Mouse (Mus musculus): Measurements from ENCODE around the gene Igf2r. TPM values are rescaled to one million over a fixed set of nuclear protein-coding genes. Genes with fewer than 3 reads are reported as not detected.

Igf2r gene
- polyA plus RNA-seq (2015; fragmentation: Nextera tagmentation; extraction: Ambion mirVana), result 4.5 and 6.5 TPM in 2 replicates

- Histone ChIP-seq H3K27me3 (ENCODE audit: insufficient read depth, low read length) (no peaks in the 10 kb centered on the region), H3K27ac (ENCODE audit: low read depth) (peak within 1 kb of the TSS; percentile 77), H3K9me3 (ENCODE audit: low read length) (no peaks in the 10 kb centered on the region), H3K4me2 (ENCODE audit: low read depth, low read length) (peak within 1 kb of the TSS; percentile 90), H3K9ac (replicated peaks) (peak within 1 kb of the TSS; percentile 83), H3K36me3 (replicated peaks; ENCODE audit: insufficient read depth, low read length) (0 out of 2 replicates have a peak, but pooled peaks cover 3% of the 10 kb centered on the region), H3K4me3 (ENCODE audit: low read depth, low read length) (peak within 1 kb of the TSS; percentile 74), H3K4me1 (ENCODE audit: insufficient read depth) (peaks cover 20% of the 10 kb centered on the region)
- TF ChIP-seq EP300 (IDR thresholded peaks at IDR 0.05; ENCODE audit: low read depth) (no peak), CTCF (IDR thresholded peaks at IDR 0.05; ENCODE audit: low read depth) (no peak)
- DNase-seq, result peak; percentile 91
- ATAC-seq, result peak; percentile 91
- WGBS (ENCODE audit: insufficient replicate concordance), result 48% methylated on average over 66 of the region's 67 CpGs
These were observed at the start of gene Igf2r for GRCm38 (mm10) chr17:12769380-12769921. Gene Igf2r (minus strand): TSS chr17:12769664.

- DNase-seq (no peak), ATAC-seq (peak; percentile 43)
- WGBS (ENCODE audit: insufficient replicate concordance), result 55% methylated on average over 4 of the region's 4 CpGs
- TF ChIP-seq CTCF (IDR thresholded peaks at IDR 0.05; ENCODE audit: low read depth), result no peak
- TF ChIP-seq EP300 (IDR thresholded peaks at IDR 0.05; ENCODE audit: low read depth), result peak; percentile 50; the same call in 1 of the 2 replicates
- Histone ChIP-seq H3K27me3 (ENCODE audit: insufficient read depth, low read length) (no peaks in the 10 kb centered on the region), H3K9me3 (ENCODE audit: low read length) (no peaks in the 10 kb centered on the region), H3K4me2 (ENCODE audit: low read depth, low read length) (no peak overlapping the region), H3K4me3 (ENCODE audit: low read depth, low read length) (no peak overlapping the region), H3K9ac (replicated peaks) (no peak overlapping the region), H3K27ac (ENCODE audit: low read depth) (no peak overlapping the region), H3K36me3 (replicated peaks; ENCODE audit: insufficient read depth, low read length) (no peaks in the 10 kb centered on the region), H3K4me1 (ENCODE audit: insufficient read depth) (no peaks in the 10 kb centered on the region)
These were observed 46.4 kb upstream of the Igf2r start for GRCm38 (mm10) chr17:12815885-12816284.

GRCm38 (mm10) chr17:12814502-12814901 is 45.0 kb upstream of the Igf2r start:
- ATAC-seq (no peak), DNase-seq (peak; percentile 11)
- H3K4me1 ChIP-seq (ENCODE audit: insufficient read depth), result no peaks in the 10 kb centered on the region
- H3K4me3 ChIP-seq (ENCODE audit: low read depth, low read length), result no peak overlapping the region
- H3K9ac ChIP-seq (replicated peaks), result no peak overlapping the region
- 65% methylated on average over 3 of the region's 3 CpGs for WGBS (ENCODE audit: insufficient replicate concordance)
- H3K27ac ChIP-seq (ENCODE audit: low read depth), result no peak overlapping the region
- no peak overlapping the region for H3K4me2 ChIP-seq (ENCODE audit: low read depth, low read length)
- no peaks in the 10 kb centered on the region for H3K36me3 ChIP-seq (replicated peaks; ENCODE audit: insufficient read depth, low read length)
- H3K27me3 ChIP-seq (ENCODE audit: insufficient read depth, low read length), result no peaks in the 10 kb centered on the region
- no peaks in the 10 kb centered on the region for H3K9me3 ChIP-seq (ENCODE audit: low read length)
- TF ChIP-seq EP300 (IDR thresholded peaks at IDR 0.05; ENCODE audit: low read depth) (no peak), CTCF (IDR thresholded peaks at IDR 0.05; ENCODE audit: low read depth) (no peak)

GRCm38 (mm10) chr17:12810973-12811303 is 41.5 kb upstream of the Igf2r start:
- DNase-seq (no peak), ATAC-seq (no peak)
- H3K4me3 ChIP-seq (ENCODE audit: low read depth, low read length), result no peak overlapping the region
- WGBS (ENCODE audit: insufficient replicate concordance), result 75% methylated on average over 1 of the region's 1 CpGs
- H3K9ac ChIP-seq (replicated peaks), result no peak overlapping the region
- no peaks in the 10 kb centered on the region for H3K27me3 ChIP-seq (ENCODE audit: insufficient read depth, low read length)
- H3K27ac ChIP-seq (ENCODE audit: low read depth), result no peak overlapping the region
- no peaks in the 10 kb centered on the region for H3K4me1 ChIP-seq (ENCODE audit: insufficient read depth)
- no peak for TF ChIP-seq CTCF (IDR thresholded peaks at IDR 0.05; ENCODE audit: low read depth)
- TF ChIP-seq EP300 (IDR thresholded peaks at IDR 0.05; ENCODE audit: low read depth), result no peak
- no peaks in the 10 kb centered on the region for H3K36me3 ChIP-seq (replicated peaks; ENCODE audit: insufficient read depth, low read length)
- no peaks in the 10 kb centered on the region for H3K9me3 ChIP-seq (ENCODE audit: low read length)
- H3K4me2 ChIP-seq (ENCODE audit: low read depth, low read length), result no peak overlapping the region

GRCm38 (mm10) chr17:12810103-12810972 is 40.9 kb upstream of the Igf2r start:
- DNase-seq (peak; percentile 71), ATAC-seq (peak; percentile 81)
- H3K4me3 ChIP-seq (ENCODE audit: low read depth, low read length), result no peak overlapping the region
- H3K4me2 ChIP-seq (ENCODE audit: low read depth, low read length), result no peak overlapping the region
- WGBS (ENCODE audit: insufficient replicate concordance), result 25% methylated on average over 14 of the region's 14 CpGs
- H3K4me1 ChIP-seq (ENCODE audit: insufficient read depth), result no peaks in the 10 kb centered on the region
- H3K36me3 ChIP-seq (replicated peaks; ENCODE audit: insufficient read depth, low read length), result no peaks in the 10 kb centered on the region
- H3K27ac ChIP-seq (ENCODE audit: low read depth), result no peak overlapping the region
- no peaks in the 10 kb centered on the region for H3K9me3 ChIP-seq (ENCODE audit: low read length)
- no peak; the same call in 1 of the 2 replicates for TF ChIP-seq EP300 (IDR thresholded peaks at IDR 0.05; ENCODE audit: low read depth)
- TF ChIP-seq CTCF (IDR thresholded peaks at IDR 0.05; ENCODE audit: low read depth), result peak; percentile 91
- no peak overlapping the region for H3K9ac ChIP-seq (replicated peaks)
- no peaks in the 10 kb centered on the region for H3K27me3 ChIP-seq (ENCODE audit: insufficient read depth, low read length)

- Histone ChIP-seq H3K4me3 (ENCODE audit: low read depth, low read length) (no peak overlapping the region), H3K27me3 (ENCODE audit: insufficient read depth, low read length) (no peaks in the 10 kb centered on the region), H3K9ac (replicated peaks) (no peak overlapping the region), H3K4me1 (ENCODE audit: insufficient read depth) (no peaks in the 10 kb centered on the region), H3K36me3 (replicated peaks; ENCODE audit: insufficient read depth, low read length) (no peaks in the 10 kb centered on the region), H3K9me3 (ENCODE audit: low read length) (no peaks in the 10 kb centered on the region), H3K27ac (ENCODE audit: low read depth) (no peak overlapping the region), H3K4me2 (ENCODE audit: low read depth, low read length) (no peak overlapping the region)
- no peak for TF ChIP-seq EP300 (IDR thresholded peaks at IDR 0.05; ENCODE audit: low read depth)
- no peak for TF ChIP-seq CTCF (IDR thresholded peaks at IDR 0.05; ENCODE audit: low read depth)
- DNase-seq (no peak), ATAC-seq (no peak)
- WGBS (ENCODE audit: insufficient replicate concordance), result 74% methylated on average over 6 of the region's 6 CpGs
These were observed 39.4 kb upstream of the Igf2r start for GRCm38 (mm10) chr17:12808851-12809250.
